Mouse (Mus musculus): Measurements from ENCODE around the gene Kcnj8. TPM values are rescaled to one million over a fixed set of nuclear protein-coding genes. Genes with fewer than 3 reads are reported as not detected.

Gene Kcnj8
- polyA plus RNA-seq, 1 experiment = not detected

DNA sequence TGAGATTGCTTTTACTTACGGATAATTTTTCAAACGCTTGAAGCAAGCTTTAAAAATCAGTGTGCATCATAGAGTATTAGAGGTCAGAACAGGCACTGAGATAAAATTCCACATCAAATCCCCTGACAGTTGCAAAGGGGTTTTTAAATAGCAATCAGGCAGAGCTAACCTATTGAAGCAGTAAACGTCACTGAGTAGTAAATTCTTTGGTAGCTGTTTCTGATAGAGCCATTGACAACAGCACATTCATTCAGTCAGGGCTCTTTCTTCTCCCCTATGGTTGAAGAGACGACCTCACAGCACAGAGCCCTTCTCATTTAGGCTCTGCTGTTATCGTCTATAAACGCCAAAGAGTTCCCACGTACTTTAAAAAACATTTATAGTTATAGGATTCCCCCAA is 35.7 kb upstream of the Kcnj8 start:
- Histone ChIP-seq H3K36me3 (ENCODE audit: control insufficient read depth, insufficient read depth, low read length, poor library complexity, severe bottlenecking) (no peaks in the 10 kb centered on the region), H3K4me3 (ENCODE audit: low read depth, low read length) (no peak overlapping the region), H3K27ac (ENCODE audit: insufficient read depth, low read length) (no peak overlapping the region), H3K9ac (ENCODE audit: low read depth, poor library complexity, severe bottlenecking) (no peak overlapping the region), H3K27me3 (ENCODE audit: control insufficient read depth, insufficient read depth, low read length, poor library complexity, severe bottlenecking) (no peaks in the 10 kb centered on the region), H3K4me1 (ENCODE audit: control insufficient read depth, insufficient read depth, low read length) (peaks cover 2% of the 10 kb centered on the region), H3K9me3 (replicated peaks; ENCODE audit: control insufficient read depth, insufficient read depth, low read length, poor library complexity, severe bottlenecking) (no peaks in the 10 kb centered on the region)
- TF ChIP-seq CTCF (IDR thresholded peaks at IDR 0.05; ENCODE audit: low read depth, low read length) (no peak), POLR2A (IDR thresholded peaks at IDR 0.05; ENCODE audit: insufficient read depth, low read length) (no peak), EP300 (IDR thresholded peaks at IDR 0.05; ENCODE audit: insufficient read depth, low read depth, low read length) (no peak)

- Histone ChIP-seq H3K4me3 (ENCODE audit: low read depth, low read length) (no peak overlapping the region), H3K4me1 (ENCODE audit: control insufficient read depth, insufficient read depth, low read length) (peaks cover 2% of the 10 kb centered on the region), H3K9ac (ENCODE audit: low read depth, poor library complexity, severe bottlenecking) (no peak overlapping the region), H3K27me3 (ENCODE audit: control insufficient read depth, insufficient read depth, low read length, poor library complexity, severe bottlenecking) (no peaks in the 10 kb centered on the region), H3K27ac (ENCODE audit: insufficient read depth, low read length) (no peak overlapping the region), H3K9me3 (replicated peaks; ENCODE audit: control insufficient read depth, insufficient read depth, low read length, poor library complexity, severe bottlenecking) (no peaks in the 10 kb centered on the region), H3K36me3 (ENCODE audit: control insufficient read depth, insufficient read depth, low read length, poor library complexity, severe bottlenecking) (no peaks in the 10 kb centered on the region)
- TF ChIP-seq EP300 (IDR thresholded peaks at IDR 0.05; ENCODE audit: insufficient read depth, low read depth, low read length) (peak; percentile 74), CTCF (IDR thresholded peaks at IDR 0.05; ENCODE audit: low read depth, low read length) (no peak)
Observed at GRCm38 (mm10) chr6:142602772-142603171, 31.4 kb upstream of the Kcnj8 start.

- no peaks in the 10 kb centered on the region for H3K4me1 ChIP-seq (ENCODE audit: control insufficient read depth, insufficient read depth, low read length)
- no peaks in the 10 kb centered on the region for H3K36me3 ChIP-seq (ENCODE audit: control insufficient read depth, insufficient read depth, low read length, poor library complexity, severe bottlenecking)
- H3K27me3 ChIP-seq (ENCODE audit: control insufficient read depth, insufficient read depth, low read length, poor library complexity, severe bottlenecking) = no peaks in the 10 kb centered on the region; the same call in 1 of the 2 replicates
- H3K9ac ChIP-seq (ENCODE audit: low read depth, poor library complexity, severe bottlenecking) = no peak overlapping the region
- no peak overlapping the region for H3K4me3 ChIP-seq (ENCODE audit: low read depth, low read length)
- no peak overlapping the region for H3K27ac ChIP-seq (ENCODE audit: insufficient read depth, low read length)
- H3K9me3 ChIP-seq (replicated peaks; ENCODE audit: control insufficient read depth, insufficient read depth, low read length, poor library complexity, severe bottlenecking) = no peaks in the 10 kb centered on the region
- TF ChIP-seq CTCF (IDR thresholded peaks at IDR 0.05; ENCODE audit: low read depth, low read length) (no peak), POLR2A (IDR thresholded peaks at IDR 0.05; ENCODE audit: insufficient read depth, low read length) (no peak), EP300 (IDR thresholded peaks at IDR 0.05; ENCODE audit: insufficient read depth, low read depth, low read length) (no peak)
Observed at GRCm38 (mm10) chr6:142578831-142579230, 7.4 kb upstream of the Kcnj8 start.

- H3K9me3 ChIP-seq (replicated peaks; ENCODE audit: control insufficient read depth, insufficient read depth, low read length, poor library complexity, severe bottlenecking) = no peaks in the 10 kb centered on the region
- no peaks in the 10 kb centered on the region for H3K4me1 ChIP-seq (ENCODE audit: control insufficient read depth, insufficient read depth, low read length)
- TF ChIP-seq EP300 (IDR thresholded peaks at IDR 0.05; ENCODE audit: insufficient read depth, low read depth, low read length) (no peak), CTCF (IDR thresholded peaks at IDR 0.05; ENCODE audit: low read depth, low read length) (no peak), POLR2A (IDR thresholded peaks at IDR 0.05; ENCODE audit: insufficient read depth, low read length) (no peak)
- H3K27me3 ChIP-seq (ENCODE audit: control insufficient read depth, insufficient read depth, low read length, poor library complexity, severe bottlenecking) = no peaks in the 10 kb centered on the region; the same call in 1 of the 2 replicates
- H3K36me3 ChIP-seq (ENCODE audit: control insufficient read depth, insufficient read depth, low read length, poor library complexity, severe bottlenecking) = no peaks in the 10 kb centered on the region
- H3K4me3 ChIP-seq (ENCODE audit: low read depth, low read length) = no peak overlapping the region
- H3K27ac ChIP-seq (ENCODE audit: insufficient read depth, low read length) = no peak overlapping the region
- H3K9ac ChIP-seq (ENCODE audit: low read depth, poor library complexity, severe bottlenecking) = no peak overlapping the region
Observed at GRCm38 (mm10) chr6:142577801-142578200, 6.4 kb upstream of the Kcnj8 start.

GRCm38 (mm10) chr6:142572876-142573275 is 1.5 kb upstream of the Kcnj8 start:
- Histone ChIP-seq H3K27me3 (ENCODE audit: control insufficient read depth, insufficient read depth, low read length, poor library complexity, severe bottlenecking) (no peaks in the 10 kb centered on the region), H3K27ac (ENCODE audit: insufficient read depth, low read length) (no peak overlapping the region), H3K4me1 (ENCODE audit: control insufficient read depth, insufficient read depth, low read length) (no peaks in the 10 kb centered on the region), H3K4me3 (ENCODE audit: low read depth, low read length) (no peak overlapping the region), H3K36me3 (ENCODE audit: control insufficient read depth, insufficient read depth, low read length, poor library complexity, severe bottlenecking) (no peaks in the 10 kb centered on the region), H3K9ac (ENCODE audit: low read depth, poor library complexity, severe bottlenecking) (no peak overlapping the region), H3K9me3 (replicated peaks; ENCODE audit: control insufficient read depth, insufficient read depth, low read length, poor library complexity, severe bottlenecking) (no peaks in the 10 kb centered on the region)
- TF ChIP-seq POLR2A (IDR thresholded peaks at IDR 0.05; ENCODE audit: insufficient read depth, low read length) (no peak), EP300 (IDR thresholded peaks at IDR 0.05; ENCODE audit: insufficient read depth, low read depth, low read length) (no peak), CTCF (IDR thresholded peaks at IDR 0.05; ENCODE audit: low read depth, low read length) (no peak)

DNA sequence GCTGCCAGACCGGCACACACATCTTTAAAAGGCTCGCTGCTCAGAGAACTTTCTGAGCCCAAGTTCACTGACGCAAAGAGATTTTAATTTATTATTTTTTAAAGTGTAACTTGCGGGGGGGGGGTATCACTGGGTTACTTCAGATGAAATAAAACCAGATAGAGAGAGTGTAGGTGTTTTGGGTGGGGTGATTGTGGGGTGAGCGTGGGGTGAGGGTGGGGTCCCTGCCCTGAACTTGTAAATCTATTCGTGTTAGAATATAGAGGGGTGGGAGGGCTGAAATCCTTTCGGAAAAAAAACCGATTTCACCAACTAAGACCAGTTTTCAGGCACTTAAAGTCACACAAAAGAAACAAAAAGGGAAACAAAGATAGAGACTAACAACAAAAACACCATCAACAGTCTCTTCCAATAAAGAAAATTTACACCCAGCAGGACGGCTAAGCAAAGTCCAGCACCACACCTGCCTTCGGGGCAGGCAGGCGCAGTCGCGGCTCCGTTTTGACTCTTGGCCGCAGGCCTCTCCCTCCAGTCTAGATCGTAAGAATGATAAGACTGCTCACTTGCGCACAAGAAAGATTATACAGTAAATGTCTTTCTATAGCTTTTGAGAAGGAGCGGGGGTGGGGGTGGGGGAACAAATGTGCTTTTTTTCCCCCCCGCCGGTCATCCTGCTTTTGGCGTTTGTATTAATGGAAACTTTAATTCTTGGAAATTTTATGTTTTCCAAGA is 381 bp upstream of the Kcnj8 start:
- Histone ChIP-seq H3K9ac (ENCODE audit: low read depth, poor library complexity, severe bottlenecking) (peak overlapping the region; percentile 42), H3K36me3 (ENCODE audit: control insufficient read depth, insufficient read depth, low read length, poor library complexity, severe bottlenecking) (no peaks in the 10 kb centered on the region), H3K27ac (ENCODE audit: insufficient read depth, low read length) (no peak overlapping the region), H3K9me3 (replicated peaks; ENCODE audit: control insufficient read depth, insufficient read depth, low read length, poor library complexity, severe bottlenecking) (no peaks in the 10 kb centered on the region), H3K4me3 (ENCODE audit: low read depth, low read length) (peak overlapping the region; percentile 64), H3K4me1 (ENCODE audit: control insufficient read depth, insufficient read depth, low read length) (no peaks in the 10 kb centered on the region), H3K27me3 (ENCODE audit: control insufficient read depth, insufficient read depth, low read length, poor library complexity, severe bottlenecking) (no peaks in the 10 kb centered on the region)
- TF ChIP-seq POLR2A (IDR thresholded peaks at IDR 0.05; ENCODE audit: insufficient read depth, low read length) (no peak), CTCF (IDR thresholded peaks at IDR 0.05; ENCODE audit: low read depth, low read length) (no peak), EP300 (IDR thresholded peaks at IDR 0.05; ENCODE audit: insufficient read depth, low read depth, low read length) (0 out of 2 replicates have a peak, but pooled peaks have one; percentile 59)
